Mouse (Mus musculus) liver, postnatal 0 days (tissue): ENCODE measurements around the gene Gm32742. TPM values are rescaled to one million over a fixed set of nuclear protein-coding genes. Genes with fewer than 3 reads are reported as not detected.

Experiments
- ATAC-seq: fragments of 200-750 bp; cut with Nextera tagmentation; 2 replicates; pipeline ENCODE4 v1.8.0; 2017; ENCODE audit warnings: mild to moderate bottlenecking, moderate library complexity
- DNase-seq: peaks from one replicate; pipeline ENCODE4 v3.0.0-alpha.2; 2016
- H3K27ac ChIP-seq: fragments of 300-500 bp; sonication (generic); 2 replicates; pipeline ENCODE4 v1.5.1; 2014; ENCODE audit warnings: antibody characterized with exemption, moderate library complexity, mild to moderate bottlenecking, low read depth
- H3K27me3 ChIP-seq: fragments of 300-500 bp; sonication (generic); 2 replicates; pipeline ENCODE4 v1.6.1; 2014; ENCODE audit warnings: low read length, control low read depth, mixed read lengths; ENCODE audit not compliant: insufficient read depth
- H3K36me3 ChIP-seq: fragments of 300-500 bp; sonication (generic); replicated peaks from 2 replicates; pipeline ENCODE4 v1.6.1; 2014; ENCODE audit warnings: mild to moderate bottlenecking, control low read depth, low read length, moderate library complexity, mixed read lengths; ENCODE audit not compliant: insufficient read depth
- H3K4me1 ChIP-seq: fragments of 300-500 bp; sonication (generic); 2 replicates; pipeline ENCODE4 v1.6.1; 2014; ENCODE audit warnings: antibody characterized with exemption, mild to moderate bottlenecking, control low read depth; ENCODE audit not compliant: insufficient read depth
- H3K4me2 ChIP-seq: fragments of 300-500 bp; sonication (generic); 2 replicates; pipeline ENCODE4 v1.6.1; 2014; ENCODE audit warnings: low read depth, mild to moderate bottlenecking, low read length, moderate library complexity, mixed read lengths
- H3K4me3 ChIP-seq: fragments of 300-500 bp; sonication (generic); 2 replicates; pipeline ENCODE4 v1.5.1; 2014; ENCODE audit warnings: low read depth, low read length
- H3K9ac ChIP-seq: fragments of 300-500 bp; sonication (generic); replicated peaks from 2 replicates; pipeline ENCODE4 v1.6.1; 2014; ENCODE audit warnings: mild to moderate bottlenecking, moderate library complexity
- H3K9me3 ChIP-seq: fragments of 300-500 bp; sonication (generic); 2 replicates; pipeline ENCODE4 v1.6.1; 2016; ENCODE audit warnings: mild to moderate bottlenecking, control low read depth, low read length, mixed read lengths
- CTCF ChIP-seq: sonication (generic); IDR thresholded peaks from 2 replicates; pipeline ENCODE4 v1.5.1; 2016; ENCODE audit warnings: antibody characterized with exemption, low read depth
- EP300 ChIP-seq: IDR thresholded peaks from 2 replicates; pipeline ENCODE4 v1.6.1; 2016; ENCODE audit warnings: antibody characterized with exemption, low read depth, mild to moderate bottlenecking
- WGBS: fragments of 180-500 bp; shearing (Covaris S2); extraction: QIAGEN DNeasy Blood & Tissue Kit; methylation state at CpG from one replicate; pipeline ENCODE4 v1.1.7; 2014; ENCODE audit not compliant: insufficient replicate concordance; 5-methylcytosine and 5-hydroxymethylcytosine counted together
- microRNA counts: library from miRNA; unstranded; fragments of <30 nt; microRNA quantifications from one replicate; lab custom pipeline; 2015
- microRNA-seq: library from miRNA; unstranded; fragments of <30 nt; microRNA quantifications from one replicate; pipeline ENCODE4, GENCODE M21; 2016
- polyA plus RNA-seq: library from polyadenylated mRNA; unstranded; fragments of >200 nt; fragmentation: Nextera tagmentation; extraction: Ambion mirVana; gene quantifications from 2 replicates; pipeline ENCODE4 v1.2.1, GENCODE M21; 2015

The Gm32742 gene
- polyA plus RNA-seq, 1 experiment from 2014 or later = not detected

- Histone ChIP-seq H3K9ac (no peak overlapping the region), H3K4me3 (no peak overlapping the region), H3K27me3 (no peaks in the 10 kb centered on the region), H3K36me3 (no peaks in the 10 kb centered on the region), H3K4me2 (no peak overlapping the region), H3K27ac (no peak overlapping the region), H3K4me1 (peaks cover 5% of the 10 kb centered on the region), H3K9me3 (no peaks in the 10 kb centered on the region)
- ATAC-seq (no peak), DNase-seq (no peak)
- WGBS = 74% methylated on average over 5 of the region's 5 CpGs
- TF ChIP-seq CTCF = no peak
- TF ChIP-seq EP300 = no peak
Measured at GRCm38 (mm10) chr9:51081614-51082013, 83.7 kb downstream of the Gm32742 start.

MicroRNAs encoded within 50 kb of the gene (microRNA counts, 519-probe panel; counts per million panel counts)
- microRNA mmu-miR-34b-3p (lab: Ali Mortazavi, UCI) = not detected
- not detected for microRNA mmu-miR-34b-5p (lab: Ali Mortazavi, UCI)
- 8,656 counts per million, percentile 97 among the panel's probes with 10 or more counts for microRNA mmu-miR-34c (lab: Ali Mortazavi, UCI)

Small RNA genes within 50 kb of the gene (microRNA-seq; reads per million reads assigned to microRNA genes)
- gene Mir34b (2.0 reads per million), gene Mir34c (49.9 reads per million, percentile 36 among the genes with 10 or more reads in this experiment)

Other genes with a start within 250 kb of the Gm32742 start
- 4.0 and 5.3 TPM in 2 replicates for gene Sik2, start 156.4 kb downstream of the Gm32742 start, polyA plus RNA-seq
- gene Btg4, start 104.6 kb downstream of the Gm32742 start, polyA plus RNA-seq = not detected in 2 replicates
- gene Layn, start 88.4 kb downstream of the Gm32742 start, polyA plus RNA-seq = 0.87 and 1.2 TPM in 2 replicates
- gene 4833427G06Rik, start 63.4 kb downstream of the Gm32742 start, polyA plus RNA-seq = not detected in 2 replicates
- 7.6 and 8.4 TPM in 2 replicates for gene Pou2af1, start 48.2 kb upstream of the Gm32742 start, polyA plus RNA-seq
- 0.39 and 0.69 TPM in 2 replicates for gene Colca2, start 113.1 kb upstream of the Gm32742 start, polyA plus RNA-seq
- 0.73 and 1.6 TPM in 2 replicates for gene 1810046K07Rik, start 163.4 kb upstream of the Gm32742 start, polyA plus RNA-seq